Mouse (Mus musculus) bone marrow, adult 2 months (tissue): Measurements from ENCODE around the gene Acot11.

ENCODE experiments used
- CTCF ChIP-seq: fragments of 200-500 bp; IDR thresholded peaks from 2 replicates; pipeline ENCODE4 v1.5.1; 2011; ENCODE audit warnings: low read length, control low read depth; ENCODE audit not compliant: control insufficient read depth, insufficient read depth
- POLR2A ChIP-seq: fragments of 200-500 bp; IDR thresholded peaks from 2 replicates; pipeline ENCODE4 v1.6.1; 2011; ENCODE audit warnings: low read depth, mild to moderate bottlenecking, control low read depth, low read length, borderline replicate concordance; ENCODE audit not compliant: control insufficient read depth

DNA sequence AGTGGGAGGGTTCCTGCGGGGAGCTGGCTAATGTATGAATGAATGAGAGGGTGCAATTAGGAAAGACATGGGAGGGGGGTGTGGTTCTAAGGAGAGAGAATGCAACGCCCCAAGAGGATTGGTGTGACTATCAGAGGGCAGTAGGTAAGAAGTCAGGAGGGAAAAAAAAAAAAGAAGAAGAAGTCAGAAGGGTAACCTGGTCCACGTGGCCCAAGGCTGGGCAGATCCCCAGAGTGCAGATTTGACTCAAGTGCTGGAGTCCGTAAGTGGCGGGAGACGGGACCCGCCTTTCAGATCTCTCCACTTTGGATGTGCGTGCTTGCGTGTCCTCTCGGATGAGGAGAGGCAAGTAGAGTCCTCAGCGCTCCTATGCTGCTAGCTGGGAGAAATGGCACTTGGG lies 16.2 kb downstream of the Acot11 start:
- TF ChIP-seq CTCF (no peak), POLR2A (no peak)
